Mouse (Mus musculus): ENCODE measurements around the gene Sp6.

DNA sequence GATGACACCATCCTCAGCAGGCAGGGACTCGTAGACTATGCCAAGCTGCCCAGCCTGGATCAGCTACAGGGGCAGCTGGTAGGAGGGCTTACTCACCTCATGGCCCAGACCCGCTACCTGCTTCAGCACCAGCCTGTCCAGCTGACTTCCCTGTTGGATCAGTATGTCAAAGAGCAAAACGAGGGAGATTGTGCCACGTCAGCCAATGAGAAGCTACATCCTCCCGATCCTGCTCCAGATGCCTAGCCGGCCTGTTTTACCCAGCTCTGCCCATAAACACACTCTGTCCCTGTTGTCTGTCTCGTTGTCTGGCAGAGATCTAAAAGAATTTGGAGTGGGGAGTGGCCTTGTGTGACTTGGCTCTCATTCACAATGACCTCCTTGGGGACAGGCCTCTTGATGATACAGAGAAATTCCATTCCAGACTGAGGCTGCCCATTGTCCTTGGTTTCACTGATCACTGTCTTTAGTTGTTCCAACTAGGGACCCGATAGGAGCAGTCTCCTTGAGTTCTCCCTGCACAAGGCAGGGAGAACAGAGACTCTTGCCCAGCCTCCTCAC, 35.0 kb downstream of the Sp6 start:
- TF ChIP-seq CTCF (IDR thresholded peaks at IDR 0.05; ENCODE audit: control insufficient read depth, insufficient read depth, insufficient replicate concordance, low read depth, low read length) = no peak
- TF ChIP-seq POLR2A (IDR thresholded peaks at IDR 0.05; ENCODE audit: control insufficient read depth, low read depth, low read length) = peak; percentile 62; the same call in 1 of the 2 replicates
